In the genomic region with DNA sequence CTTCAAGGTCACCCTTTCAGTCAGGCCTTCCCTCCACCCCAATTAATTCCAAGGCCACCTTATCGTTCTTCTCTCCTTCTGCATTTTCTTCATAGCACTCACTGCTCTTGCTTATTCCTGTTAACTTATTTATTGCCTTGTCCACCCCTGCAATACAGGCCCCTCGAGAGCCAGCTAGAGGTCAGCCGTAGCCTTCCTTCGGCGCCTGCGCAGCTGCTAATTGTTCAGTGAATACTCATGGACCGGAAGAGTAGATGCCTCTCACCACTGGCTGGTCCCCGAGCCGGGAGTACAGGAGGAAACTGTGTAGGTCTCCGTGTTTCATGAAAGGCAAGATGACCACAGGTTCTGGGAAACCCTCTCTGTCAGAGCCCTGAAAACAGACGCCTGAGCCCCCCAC, we compare ENCODE assay signal across 11 mouse cellular contexts. TPM values are rescaled to one million over a fixed set of nuclear protein-coding genes. Genes with fewer than 3 reads are reported as not detected.
DNase-seq lines count a peak whose midpoint lies in the region; ATAC-seq and TF ChIP-seq lines count a peak whose summit lies in the region.
"Had no signal": no experiment of that assay in that cellular context is flagged by ENCODE, and none has a peak within 500 bp of the region (broad histone marks: within the 10 kb centered on the region; RNA-seq: fewer than 3 reads in every experiment).

No protein-coding gene starts in this region.

- peak; percentile 56 for DNase-seq in adrenal gland, postnatal 14 days
- no peak for DNase-seq in adrenal gland, postnatal 25 days
- DNase-seq in lung, embryonic 14.5 days: peak; percentile 43
- no peak for DNase-seq in lung, postnatal 14 days
- peak; percentile 38 for DNase-seq in kidney, adult 9 months
- peak; percentile 62 for DNase-seq in retina, embryonic 14.5 days (ENCODE audit: low spot score)
- DNase-seq in neural tube, embryonic 10.5 days (ENCODE audit: extremely low spot score, low spot score): no peak
- no peak for DNase-seq in right cerebral cortex, postnatal 25 days

- peak overlapping the region; percentile 65; the same call in 1 of the 2 replicates for H3K27ac ChIP-seq in lung, embryonic 14.5 days (ENCODE audit: low read depth)
- H3K27ac ChIP-seq: embryonic facial prominence, embryonic 13.5 days; hindbrain, embryonic 14.5 days had no signal

- H3K9me3 ChIP-seq in lung, embryonic 14.5 days (ENCODE audit: low read depth, low read length): no peaks in the 10 kb centered on the region

- ATAC-seq in lung, embryonic 14.5 days (ENCODE audit: insufficient read depth): 0 out of 2 replicates have a peak, but pooled peaks have one; percentile 40

- peaks cover 56% of the 10 kb centered on the region for H3K36me3 ChIP-seq in lung, embryonic 14.5 days (ENCODE audit: insufficient read depth)

- WGBS in lung, embryonic 14.5 days: 56% methylated on average over 11 of the region's 11 CpGs

- no peaks in the 10 kb centered on the region for H3K27me3 ChIP-seq in lung, embryonic 14.5 days (ENCODE audit: insufficient read depth, low read length)
- H3K27me3 ChIP-seq: embryonic facial prominence, embryonic 13.5 days had no signal

- TF ChIP-seq CTCF in lung, embryonic 14.5 days (IDR thresholded peaks at IDR 0.05; ENCODE audit: low read depth): no peak

- no peak overlapping the region for H3K4me3 ChIP-seq in lung, embryonic 14.5 days (ENCODE audit: low read depth, low read length)
- H3K4me3 ChIP-seq: embryonic facial prominence, embryonic 13.5 days had no signal

- no peak overlapping the region for H3K9ac ChIP-seq in lung, embryonic 14.5 days
- H3K9ac ChIP-seq: embryonic facial prominence, embryonic 13.5 days; hindbrain, embryonic 14.5 days had no signal

- no peak overlapping the region for H3K4me2 ChIP-seq in lung, embryonic 14.5 days
- H3K4me2 ChIP-seq: embryonic facial prominence, embryonic 13.5 days; hindbrain, embryonic 14.5 days had no signal

- H3K4me1 ChIP-seq in lung, embryonic 14.5 days (ENCODE audit: insufficient read depth): no peaks in the 10 kb centered on the region
- H3K4me1 ChIP-seq: embryonic facial prominence, embryonic 13.5 days had no signal

RNA-seq across cellular contexts. Expression of a gene that starts 9.1 kb away (rescaled TPM):
- total RNA-seq in adrenal gland, postnatal 14 days (2021): 119 and 130 TPM in 2 replicates
- 116 and 128 TPM in 2 replicates for total RNA-seq in adrenal gland, postnatal 25 days (2021)
- 80.3 and 82.0 TPM in 2 replicates for polyA plus RNA-seq in lung, embryonic 14.5 days (2014; fragmentation: Nextera tagmentation; extraction: Ambion mirVana)

RNA-seq across cellular contexts. Expression of a gene that starts 24.8 kb away (rescaled TPM):
- 44.8 and 57.9 TPM in 2 replicates for total RNA-seq in adrenal gland, postnatal 14 days (2021)
- total RNA-seq in adrenal gland, postnatal 25 days (2021): 27.4 and 32.1 TPM in 2 replicates
- polyA plus RNA-seq in lung, embryonic 14.5 days (2014; fragmentation: Nextera tagmentation; extraction: Ambion mirVana): 44.1 and 46.5 TPM in 2 replicates

RNA-seq across cellular contexts. Expression of a gene that starts 44.8 kb away (rescaled TPM):
- 43.8 and 45.0 TPM in 2 replicates for total RNA-seq in adrenal gland, postnatal 14 days (2021)
- total RNA-seq in adrenal gland, postnatal 25 days (2021): 54.4 and 61.9 TPM in 2 replicates
- polyA plus RNA-seq in lung, embryonic 14.5 days (2014; fragmentation: Nextera tagmentation; extraction: Ambion mirVana): 28.6 and 29.4 TPM in 2 replicates

RNA-seq across cellular contexts. Expression of a gene that starts 53.0 kb away (rescaled TPM):
- total RNA-seq in adrenal gland, postnatal 14 days (2021): 2.9 and 3.3 TPM in 2 replicates
- 2.5 and 2.9 TPM in 2 replicates for total RNA-seq in adrenal gland, postnatal 25 days (2021)
- polyA plus RNA-seq in lung, embryonic 14.5 days (2014; fragmentation: Nextera tagmentation; extraction: Ambion mirVana): 3.2 and 3.8 TPM in 2 replicates
- total RNA-seq: MEL had no signal

Comparison
In these comparisons a context has a peak if more than half of its experiments do, and no peak if none do; other contexts are left out.
1. DNase-seq: peak in adrenal gland, postnatal 14 days (single experiment), lung, embryonic 14.5 days (single experiment), kidney, adult 9 months (single experiment) and retina, embryonic 14.5 days (single experiment); none in adrenal gland, postnatal 25 days (single experiment), lung, postnatal 14 days (single experiment), neural tube, embryonic 10.5 days (single experiment) and right cerebral cortex, postnatal 25 days (single experiment).